Comparison of ENCODE assay signal across 16 mouse cellular contexts in the genomic region with DNA sequence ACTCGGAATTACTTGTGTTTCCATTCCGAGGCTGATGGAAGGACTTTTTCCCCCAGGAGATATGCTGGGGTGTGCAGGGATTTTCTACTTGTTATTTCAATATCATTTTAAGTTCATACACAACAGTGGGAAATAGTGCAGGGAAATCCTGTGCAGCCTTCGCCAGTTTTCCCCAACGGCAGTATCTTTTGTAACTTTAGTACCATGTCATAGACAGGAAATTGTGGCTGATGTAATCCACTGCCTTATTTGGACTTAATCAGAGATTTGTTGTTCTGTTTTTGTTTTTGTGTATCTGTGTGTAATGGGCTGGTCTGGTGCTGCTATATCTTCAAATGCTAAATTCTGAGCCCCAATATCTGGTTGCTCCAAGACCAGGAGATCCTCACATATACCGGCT.
DNase-seq lines count a peak whose midpoint lies in the region; ATAC-seq and TF ChIP-seq lines count a peak whose summit lies in the region.
"Had no signal": no experiment of that assay in that cellular context is flagged by ENCODE, and none has a peak within 500 bp of the region (broad histone marks: within the 10 kb centered on the region; RNA-seq: fewer than 3 reads in every experiment).

No protein-coding gene starts in this region.

- no peak for ATAC-seq in kidney, embryonic 15.5 days (replicated peaks; ENCODE audit: low FRiP score)
- ATAC-seq in midbrain, embryonic 14.5 days (ENCODE audit: low FRiP score, low TSS enrichment) = no peak
- ATAC-seq: intestine, postnatal 0 days had no signal

- peak in 1 of 2 experiments; percentile 13 for DNase-seq in heart, adult 2 months
- no peak for DNase-seq in heart, embryonic 10.5 days (ENCODE audit: low spot score)
- DNase-seq in kidney, adult 8-10 months = no peak
- peak; percentile 12 for DNase-seq in midbrain, embryonic 14.5 days
- no peak for DNase-seq in midbrain, embryonic 10.5 days (ENCODE audit: low spot score)
- no peak for DNase-seq in left cerebral cortex, adult 9 months (ENCODE audit: low spot score in 2 of 2)
- DNase-seq: cerebellum, adult 11-12 months; cerebellum, postnatal 36 days; gastrocnemius, postnatal 14 days; liver, embryonic 13.5 days; lung, postnatal 10 days; right cerebral cortex, postnatal 25 days had no signal

- H3K27ac ChIP-seq in heart, adult 2 months = peak overlapping the region; percentile 85
- H3K27ac ChIP-seq in heart, embryonic 10.5 days = no peak overlapping the region
- 0 out of 2 replicates have a peak overlapping the region, but pooled peaks have one; percentile 46 for H3K27ac ChIP-seq in kidney, embryonic 15.5 days
- H3K27ac ChIP-seq in midbrain, embryonic 14.5 days (replicated peaks; ENCODE audit: low read depth, low read length) = no peak overlapping the region
- H3K27ac ChIP-seq in midbrain, embryonic 10.5 days (replicated peaks) = no peak overlapping the region
- H3K27ac ChIP-seq: embryonic facial prominence, embryonic 12.5 days; liver, embryonic 13.5 days had no signal

- TF ChIP-seq CTCF in heart, adult 2 months (IDR thresholded peaks at IDR 0.05) = no peak

- no peak overlapping the region for H3K4me3 ChIP-seq in heart, adult 2 months
- no peak overlapping the region for H3K4me3 ChIP-seq in heart, embryonic 10.5 days
- H3K4me3 ChIP-seq in kidney, embryonic 15.5 days (replicated peaks) = no peak overlapping the region
- no peak overlapping the region for H3K4me3 ChIP-seq in midbrain, embryonic 14.5 days (replicated peaks; ENCODE audit: low read depth, low read length)
- no peak overlapping the region for H3K4me3 ChIP-seq in midbrain, embryonic 10.5 days
- no peak overlapping the region for H3K4me3 ChIP-seq in myocyte
- H3K4me3 ChIP-seq: embryonic facial prominence, embryonic 12.5 days; liver, embryonic 13.5 days had no signal

- peaks cover 12% of the 10 kb centered on the region for H3K36me3 ChIP-seq in heart, adult 2 months (ENCODE audit: control insufficient read depth, insufficient read depth, low read length)
- H3K36me3 ChIP-seq in heart, embryonic 10.5 days = no peaks in the 10 kb centered on the region
- H3K36me3 ChIP-seq in kidney, embryonic 15.5 days = no peaks in the 10 kb centered on the region
- H3K36me3 ChIP-seq in midbrain, embryonic 14.5 days (ENCODE audit: control insufficient read depth, insufficient read depth, low read length) = no peaks in the 10 kb centered on the region
- H3K36me3 ChIP-seq in midbrain, embryonic 10.5 days = no peaks in the 10 kb centered on the region
- no peaks in the 10 kb centered on the region for H3K36me3 ChIP-seq in myocyte (ENCODE audit: control insufficient read depth, insufficient read depth)
- H3K36me3 ChIP-seq: embryonic facial prominence, embryonic 12.5 days; liver, embryonic 13.5 days had no signal

- no peaks in the 10 kb centered on the region for H3K27me3 ChIP-seq in heart, adult 2 months (ENCODE audit: control insufficient read depth, insufficient read depth, low read length)
- no peaks in the 10 kb centered on the region for H3K27me3 ChIP-seq in heart, embryonic 10.5 days (ENCODE audit: insufficient read depth, poor library complexity, severe bottlenecking)
- no peaks in the 10 kb centered on the region for H3K27me3 ChIP-seq in kidney, embryonic 15.5 days
- no peaks in the 10 kb centered on the region for H3K27me3 ChIP-seq in midbrain, embryonic 14.5 days (ENCODE audit: control insufficient read depth, insufficient read depth, low read length)
- H3K27me3 ChIP-seq in midbrain, embryonic 10.5 days (ENCODE audit: low read depth, poor library complexity, severe bottlenecking) = no peaks in the 10 kb centered on the region
- H3K27me3 ChIP-seq in myocyte (ENCODE audit: control insufficient read depth, insufficient read depth, insufficient read length) = no peaks in the 10 kb centered on the region
- H3K27me3 ChIP-seq: embryonic facial prominence, embryonic 12.5 days; liver, embryonic 13.5 days had no signal

- H3K4me2 ChIP-seq in kidney, embryonic 15.5 days = no peak overlapping the region
- no peak overlapping the region for H3K4me2 ChIP-seq in midbrain, embryonic 14.5 days (ENCODE audit: low read length)
- peak overlapping the region; percentile 41 for H3K4me2 ChIP-seq in myocyte (ENCODE audit: low read depth)
- H3K4me2 ChIP-seq: embryonic facial prominence, embryonic 12.5 days; liver, embryonic 13.5 days had no signal

- H3K9ac ChIP-seq in heart, adult 2 months (ENCODE audit: low read depth, low read length) = no peak overlapping the region
- H3K9ac ChIP-seq in kidney, embryonic 15.5 days = no peak overlapping the region
- no peak overlapping the region for H3K9ac ChIP-seq in midbrain, embryonic 14.5 days (replicated peaks; ENCODE audit: low read length)
- H3K9ac ChIP-seq: embryonic facial prominence, embryonic 12.5 days; liver, embryonic 13.5 days had no signal

- intact Hi-C loops in heart, adult 2 months (cut with DNase I) = no loop called here

- no peaks in the 10 kb centered on the region for H3K79me2 ChIP-seq in heart, adult 2 months (replicated peaks; ENCODE audit: control insufficient read depth, insufficient read depth, low read length)
- H3K79me2 ChIP-seq in myocyte (ENCODE audit: control insufficient read depth, insufficient read depth) = no peaks in the 10 kb centered on the region

- H3K4me1 ChIP-seq in heart, adult 2 months (ENCODE audit: control insufficient read depth, insufficient read depth, low read length) = peaks cover 8% of the 10 kb centered on the region
- H3K4me1 ChIP-seq in heart, embryonic 10.5 days = no peaks in the 10 kb centered on the region
- H3K4me1 ChIP-seq in kidney, embryonic 15.5 days = peaks cover 15% of the 10 kb centered on the region; the same call in 1 of the 2 replicates
- no peaks in the 10 kb centered on the region for H3K4me1 ChIP-seq in midbrain, embryonic 14.5 days (ENCODE audit: control insufficient read depth, insufficient read depth, low read length)
- H3K4me1 ChIP-seq in midbrain, embryonic 10.5 days = no peaks in the 10 kb centered on the region
- H3K4me1 ChIP-seq: liver, embryonic 13.5 days had no signal

- TF ChIP-seq EP300 in heart, adult 2 months (IDR thresholded peaks at IDR 0.05; ENCODE audit: insufficient read depth, low read depth, low read length) = no peak

- 39% methylated on average over 5 of the region's 5 CpGs for WGBS in heart, adult 2 months
- 63% methylated on average over 5 of the region's 5 CpGs for WGBS in heart, embryonic 10.5 days
- WGBS in kidney, embryonic 15.5 days = 44% methylated on average over 5 of the region's 5 CpGs
- WGBS in midbrain, embryonic 14.5 days = 72% methylated on average over 5 of the region's 5 CpGs
- 86% methylated on average over 5 of the region's 5 CpGs for WGBS in midbrain, embryonic 10.5 days

- H3K9me3 ChIP-seq in heart, embryonic 10.5 days = no peaks in the 10 kb centered on the region
- no peaks in the 10 kb centered on the region for H3K9me3 ChIP-seq in kidney, embryonic 15.5 days (replicated peaks)
- H3K9me3 ChIP-seq in midbrain, embryonic 14.5 days (ENCODE audit: control insufficient read depth, low read length) = no peaks in the 10 kb centered on the region
- H3K9me3 ChIP-seq in midbrain, embryonic 10.5 days (replicated peaks) = no peaks in the 10 kb centered on the region
- H3K9me3 ChIP-seq: embryonic facial prominence, embryonic 12.5 days; liver, embryonic 13.5 days had no signal

- H3ac ChIP-seq in myocyte (ENCODE audit: control insufficient read depth, insufficient read length) = no peak overlapping the region

- no peak for TF ChIP-seq POLR2A in heart, adult 2 months (IDR thresholded peaks at IDR 0.05; ENCODE audit: insufficient read depth, low read depth, low read length)
- no peak for TF ChIP-seq POLR2A in myocyte (IDR thresholded peaks at IDR 0.05; ENCODE audit: insufficient read length, low read depth)

TF ChIP-seq in myocyte, 11 proteins besides CTCF, POLR2A, EP300 and RAD21:
- TF ChIP-seq MAX (IDR thresholded peaks at IDR 0.05; ENCODE audit: low read depth) = no peak
- no peak for TF ChIP-seq POLR2AphosphoS2 (IDR thresholded peaks at IDR 0.05; ENCODE audit: insufficient read length, low read depth)
- TF ChIP-seq TCF12 (IDR thresholded peaks at IDR 0.05; ENCODE audit: insufficient read depth, poor library complexity, severe bottlenecking) = no peak
- TF ChIP-seq USF1 (IDR thresholded peaks at IDR 0.05; ENCODE audit: low read depth) = no peak
- TF ChIP-seq E2F4 (IDR thresholded peaks at IDR 0.05; ENCODE audit: insufficient read depth) = no peak
- TF ChIP-seq CEBPB (IDR thresholded peaks at IDR 0.05; ENCODE audit: insufficient read depth, poor library complexity, severe bottlenecking) = no peak
- no peak for TF ChIP-seq MYOD1 (IDR thresholded peaks at IDR 0.05; ENCODE audit: control insufficient read depth in 1 of 3, insufficient read length in 2 of 3, low read depth in 2 of 3)
- TF ChIP-seq REST (IDR thresholded peaks at IDR 0.05; ENCODE audit: insufficient read depth, insufficient read length) = no peak
- TF ChIP-seq TCF3 (IDR thresholded peaks at IDR 0.05; ENCODE audit: insufficient read length, low read depth) = no peak
- TF ChIP-seq MYOG (IDR thresholded peaks at IDR 0.05; ENCODE audit: control insufficient read depth in 1 of 3, insufficient read depth in 1 of 3, insufficient read length in 2 of 3, low read depth in 2 of 3) = no peak
- TF ChIP-seq SRF (IDR thresholded peaks at IDR 0.05; ENCODE audit: control insufficient read depth, insufficient read length, low read depth) = no peak
TF ChIP-seq in myocyte: peak in this region for 0.

Comparison
In these comparisons a context has a peak if more than half of its experiments do, and no peak if none do; other contexts are left out.
1. H3K27ac ChIP-seq: peak in heart, adult 2 months (single experiment) and kidney, embryonic 15.5 days (single experiment); none in heart, embryonic 10.5 days (single experiment), midbrain, embryonic 14.5 days (single experiment) and midbrain, embryonic 10.5 days (single experiment).